Mouse (Mus musculus): Measurements from ENCODE around the gene Limk2. TPM values are rescaled to one million over a fixed set of nuclear protein-coding genes. Genes with fewer than 3 reads are reported as not detected.
A peak's percentile ranks its signal among the peaks of the same experiment; 100 is the strongest.

Limk2 gene
- 10 to 100 TPM; 21.3 to 21.7 TPM for total RNA-seq (2021)
- 30.2 and 40.2 TPM in 2 replicates for polyA plus RNA-seq (2012; rRNA removed)
- long read RNA-seq, transcript Limk2-203 (15 exons, 3,693 nt) = major isoform, 7 of 20 reads
- long read RNA-seq, transcript Limk2-201 (16 exons, 3,514 nt) = major isoform, 7 of 20 reads
- long read RNA-seq, partial matches to known transcripts = 4 of 20 reads
- long read RNA-seq, other reads (novel, unspliced or antisense) = 2 of 20 reads

GRCm38 (mm10) chr11:3408997-3409732, at the start of gene Limk2:
TSS of gene Limk2 (minus strand) at chr11:3409189.
- peak; percentile 95 for DNase-seq

GRCm38 (mm10) chr11:3458428-3459104, 49.6 kb upstream of the Limk2 start:
- DNase-seq = no peak

DNA sequence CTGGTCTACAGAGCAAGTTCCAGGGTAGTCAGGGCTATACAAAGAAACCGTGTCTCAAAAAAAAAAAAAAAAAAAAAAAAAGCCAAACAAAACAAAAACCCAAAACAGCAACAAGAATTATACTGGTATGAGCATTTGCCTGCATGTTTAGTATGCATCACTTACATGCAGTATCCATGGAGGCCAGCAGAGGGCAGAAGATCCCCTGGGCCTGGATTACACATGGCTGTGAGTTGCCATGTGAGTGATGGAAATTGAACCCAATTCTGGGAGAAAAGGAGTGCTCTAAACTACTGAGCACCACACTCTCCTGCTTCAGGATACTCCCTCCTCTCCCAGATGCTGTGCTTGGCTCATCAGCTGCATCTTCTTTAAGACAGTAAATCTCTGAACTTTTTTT, 47.4 kb upstream of the Limk2 start:
- peak; percentile 53 for DNase-seq

- no peak for DNase-seq
Measured at GRCm38 (mm10) chr11:3454506-3454905, 45.5 kb upstream of the Limk2 start.

DNA sequence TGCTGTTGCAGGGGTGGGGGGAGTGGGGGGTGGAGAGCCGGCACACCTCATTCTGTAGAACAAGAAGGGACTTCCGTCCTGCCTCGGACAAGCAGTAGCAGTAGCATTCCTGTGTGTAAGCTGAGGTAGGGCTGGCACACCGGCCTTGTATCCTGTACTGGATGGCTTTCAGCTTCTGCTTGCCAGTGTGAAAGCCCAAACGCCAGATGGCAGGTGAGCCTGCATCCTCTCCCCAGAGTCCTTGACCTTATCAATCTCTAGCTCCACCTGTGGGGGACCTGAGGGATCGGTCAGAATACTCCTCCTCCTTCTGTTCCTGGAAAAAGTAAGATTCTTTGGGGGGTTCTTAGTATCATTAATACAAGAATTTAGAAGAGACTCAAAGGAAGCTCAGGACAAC, 44.5 kb upstream of the Limk2 start:
- no peak for DNase-seq

DNA sequence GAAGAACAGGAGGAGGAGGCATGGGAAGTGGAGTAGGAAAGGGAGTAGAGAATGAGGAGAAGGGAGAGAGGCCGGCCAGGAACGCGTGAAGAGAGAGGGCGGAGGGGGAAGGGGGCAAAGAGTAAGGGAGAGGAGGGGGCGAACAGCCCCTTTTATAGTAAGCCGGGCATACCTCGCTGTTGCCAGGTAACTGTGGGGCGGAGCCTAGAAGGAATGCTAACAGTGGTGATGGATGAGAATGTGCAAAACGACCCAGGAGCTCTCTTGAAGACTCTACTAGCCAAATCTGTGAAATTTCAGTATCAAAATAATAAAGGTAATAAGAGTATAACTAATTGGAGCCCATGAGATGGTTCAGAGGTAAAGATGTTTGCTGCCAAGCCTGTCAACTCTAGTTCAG, 43.8 kb upstream of the Limk2 start:
- no peak for DNase-seq

- DNase-seq = peak; percentile 97
Measured at GRCm38 (mm10) chr11:3452167-3452639, 43.2 kb upstream of the Limk2 start, which contains the start of gene Rnf185. TSS of gene Rnf185 (minus strand) at chr11:3452363.

GRCm38 (mm10) chr11:3451701-3452163, 42.7 kb upstream of the Limk2 start:
- no peak for DNase-seq

DNA sequence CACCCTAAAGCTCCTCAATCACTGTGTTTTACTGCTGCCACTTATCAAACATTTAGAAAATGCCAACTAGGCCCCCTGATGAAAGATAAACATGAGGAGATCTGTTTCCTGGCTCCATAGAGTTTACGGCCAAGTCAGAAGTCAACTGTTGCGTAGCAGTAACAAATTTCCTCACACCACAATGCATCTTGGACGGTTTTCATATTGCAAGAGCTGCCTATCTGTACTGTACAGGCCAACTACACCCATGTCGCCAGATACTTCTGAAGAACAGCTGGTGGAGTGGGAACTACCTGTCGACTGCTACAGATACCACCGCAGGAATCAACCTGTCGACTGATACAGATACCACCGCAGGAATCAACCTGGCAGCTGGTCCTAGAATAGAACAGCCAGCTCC, 35.9 kb upstream of the Limk2 start:
- no peak for DNase-seq

- no peak for DNase-seq
Measured at GRCm38 (mm10) chr11:3443091-3443490, 34.1 kb upstream of the Limk2 start.

DNA sequence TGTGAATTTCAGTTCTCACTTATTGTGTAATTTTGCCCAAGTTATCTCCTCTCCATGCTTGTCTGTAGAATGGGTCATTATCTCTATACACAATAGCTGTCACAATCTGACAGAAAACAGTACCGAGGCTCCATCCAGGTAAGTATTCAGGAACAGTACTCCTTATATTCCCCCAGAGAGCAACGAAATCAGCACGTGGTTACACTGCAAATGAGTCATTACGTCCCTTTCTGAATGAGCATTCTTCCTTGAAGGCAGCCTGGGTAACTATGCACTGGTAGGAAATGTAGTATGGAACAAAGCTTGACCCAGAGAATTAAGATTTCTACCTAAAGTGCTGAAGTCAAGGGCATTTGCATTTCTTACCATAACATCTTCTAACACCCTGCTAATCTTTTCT, 33.7 kb upstream of the Limk2 start:
- no peak for DNase-seq

GRCm38 (mm10) chr11:3441696-3442443, 32.9 kb upstream of the Limk2 start:
- DNase-seq = peak; percentile 49

DNA sequence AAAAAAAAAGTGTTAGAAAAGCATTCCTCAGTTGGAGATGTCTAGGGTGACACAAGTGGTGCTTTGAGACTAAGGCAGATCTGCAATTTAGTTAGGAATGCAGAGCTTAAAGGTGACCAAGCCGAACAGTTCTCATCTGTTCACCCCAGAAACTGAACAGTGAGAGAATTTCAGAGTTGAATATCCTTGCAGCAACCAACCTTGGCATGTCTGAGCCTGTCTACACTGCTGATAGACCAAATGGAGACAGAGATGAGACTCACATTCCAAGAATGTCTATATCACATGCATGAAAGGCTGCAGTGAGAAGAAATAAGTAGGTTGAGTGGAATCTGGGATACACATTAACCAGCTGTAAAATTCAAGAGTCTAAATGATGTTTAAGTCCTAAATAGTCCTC, 28.6 kb upstream of the Limk2 start:
- no peak for DNase-seq

- DNase-seq = no peak
Measured at GRCm38 (mm10) chr11:3433809-3434208, 24.8 kb upstream of the Limk2 start.

DNA sequence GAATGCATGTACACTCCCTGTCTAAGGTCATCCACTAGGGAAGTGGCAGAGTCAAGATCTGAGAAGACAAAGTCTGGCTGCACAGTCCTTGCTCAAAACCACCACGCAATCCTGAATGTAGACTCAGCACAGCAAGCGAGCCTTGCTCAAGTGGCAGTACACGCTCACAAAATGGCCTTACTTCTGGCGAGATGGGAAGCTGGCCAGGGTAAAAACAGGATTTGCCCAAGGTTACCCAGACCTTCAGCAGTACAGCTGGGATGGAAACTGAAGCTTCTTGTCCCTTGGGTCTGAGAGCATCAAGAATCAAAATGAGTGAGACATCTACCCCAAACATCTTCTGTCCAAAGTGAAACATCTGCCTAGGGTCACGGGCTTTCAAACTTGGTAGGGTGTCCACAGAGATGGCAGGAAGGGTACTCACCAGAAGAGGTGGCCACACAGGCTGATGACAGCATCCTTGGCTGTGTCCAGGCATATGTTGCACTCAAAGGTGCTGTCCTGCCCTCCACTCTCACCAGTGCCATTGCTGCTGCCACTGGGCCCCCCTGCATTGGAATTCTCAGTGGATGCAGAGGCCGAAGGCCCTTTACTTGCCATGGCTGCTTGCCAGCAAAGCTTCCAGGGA, 23.1 kb upstream of the Limk2 start:
- DNase-seq = peak; percentile 77

- DNase-seq = no peak
Measured at GRCm38 (mm10) chr11:3431515-3431914, 22.5 kb upstream of the Limk2 start.

- no peak for DNase-seq
Measured at GRCm38 (mm10) chr11:3428632-3429031, 19.6 kb upstream of the Limk2 start.

DNA sequence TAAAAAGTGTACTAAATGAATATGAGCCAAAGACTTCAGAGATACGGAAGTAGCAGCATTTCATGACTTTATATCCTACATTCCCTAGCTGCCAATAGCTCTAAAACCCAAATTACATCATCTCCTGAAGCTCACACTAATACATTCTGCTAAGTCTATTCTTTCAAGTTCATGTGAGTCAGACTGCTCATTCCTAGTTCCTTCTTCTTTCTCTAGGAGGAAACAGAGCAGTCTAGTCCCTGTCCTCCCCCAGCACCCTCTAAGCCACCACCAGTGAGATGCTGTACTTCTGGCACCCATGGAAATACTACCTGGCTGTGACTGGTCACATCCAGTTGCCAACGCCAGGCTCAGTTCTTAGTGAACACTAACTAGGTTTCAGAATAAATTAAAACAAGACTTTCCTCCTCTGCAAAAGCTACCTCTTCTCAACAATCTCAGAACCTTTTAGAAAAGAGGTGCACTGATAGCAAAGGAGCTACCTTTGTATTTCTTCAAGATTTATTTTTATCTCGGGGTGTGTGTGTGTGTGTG, 18.8 kb upstream of the Limk2 start:
- DNase-seq = no peak

GRCm38 (mm10) chr11:3422242-3422641, 13.3 kb upstream of the Limk2 start:
- peak; percentile 55 for DNase-seq

GRCm38 (mm10) chr11:3418741-3419140, 9.8 kb upstream of the Limk2 start:
- DNase-seq = no peak

- no peak for DNase-seq
Measured at GRCm38 (mm10) chr11:3417795-3418194, 8.8 kb upstream of the Limk2 start.

All from adrenal gland, adult 2 months (tissue).